34 mouse cellular contexts compared by ENCODE assay signal in the genomic region with DNA sequence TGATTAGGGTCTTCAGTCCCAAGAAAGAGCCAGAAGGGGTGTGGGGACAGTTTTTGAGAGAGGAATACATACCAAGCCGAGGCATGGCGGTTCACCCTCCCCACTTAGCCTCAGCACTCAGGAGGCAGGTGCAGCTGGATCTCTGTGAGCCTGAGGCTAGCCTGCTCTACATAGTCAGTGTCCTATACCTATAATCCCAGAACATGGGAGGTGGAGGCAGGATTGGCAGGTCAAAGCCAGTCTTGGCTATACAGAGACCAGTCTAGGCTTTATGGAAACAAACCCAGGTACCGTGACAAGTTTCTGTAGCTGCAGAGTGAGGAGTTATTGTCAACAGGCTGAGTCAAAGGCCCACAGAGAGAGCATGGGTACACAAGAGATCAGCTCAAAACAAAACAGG. TPM values are rescaled to one million over a fixed set of nuclear protein-coding genes. Genes with fewer than 3 reads are reported as not detected.
"Had no signal": no experiment of that assay in that cellular context is flagged by ENCODE, and none has a peak within 500 bp of the region (broad histone marks: within the 10 kb centered on the region; RNA-seq: fewer than 3 reads in every experiment).

No protein-coding gene starts in this region.

- H3K27ac ChIP-seq: limb, embryonic 10.5 days; limb, embryonic 12.5 days; limb, embryonic 13.5 days; limb, embryonic 15.5 days; liver, embryonic 13.5 days; liver, embryonic 14.5 days; liver, embryonic 15.5 days; lung, embryonic 15.5 days; macrophage; midbrain, embryonic 10.5 days; midbrain, embryonic 12.5 days; midbrain, embryonic 13.5 days; midbrain, embryonic 15.5 days; neural tube, embryonic 12.5 days had no signal

- H3K4me3 ChIP-seq: limb, embryonic 10.5 days; limb, embryonic 12.5 days; limb, embryonic 13.5 days; limb, embryonic 15.5 days; liver, embryonic 13.5 days; liver, embryonic 15.5 days; lung, embryonic 15.5 days; megakaryocyte, embryonic 14.5 days; midbrain, embryonic 10.5 days; midbrain, embryonic 12.5 days; midbrain, embryonic 13.5 days; midbrain, embryonic 15.5 days; neural tube, embryonic 12.5 days had no signal

- H3K9me3 ChIP-seq: limb, embryonic 12.5 days; limb, embryonic 15.5 days; liver, embryonic 13.5 days; liver, embryonic 15.5 days; lung, embryonic 15.5 days; megakaryocyte, embryonic 14.5 days; midbrain, embryonic 12.5 days; midbrain, embryonic 13.5 days; midbrain, embryonic 15.5 days; neural tube, embryonic 12.5 days had no signal

- H3K4me1 ChIP-seq: neural tube, embryonic 12.5 days had no signal

- H3K9ac ChIP-seq: limb, embryonic 12.5 days; limb, embryonic 13.5 days; limb, embryonic 15.5 days; liver, embryonic 13.5 days; liver, embryonic 14.5 days; liver, embryonic 15.5 days; liver, postnatal 0 days; lung, embryonic 14.5 days; lung, embryonic 15.5 days; midbrain, embryonic 12.5 days; midbrain, embryonic 13.5 days; midbrain, embryonic 15.5 days; neural tube, embryonic 12.5 days had no signal

- DNase-seq: left cerebral cortex, postnatal 4 days; liver; liver, embryonic 13.5 days; liver, postnatal 0 days; lung, adult 18-20 months; lung, adult 2 months; lung, embryonic 14.5 days; lung, postnatal 10 days; lung, postnatal 14 days; lung, postnatal 36 days; lung, postnatal 4 days; midbrain, embryonic 14.5 days had no signal

- H3K4me2 ChIP-seq: limb, embryonic 12.5 days; limb, embryonic 13.5 days; limb, embryonic 15.5 days; liver, embryonic 11.5 days; liver, embryonic 13.5 days; liver, embryonic 15.5 days; lung, embryonic 14.5 days; lung, embryonic 15.5 days; midbrain, embryonic 11.5 days; midbrain, embryonic 12.5 days; midbrain, embryonic 13.5 days; midbrain, embryonic 15.5 days; neural tube, embryonic 12.5 days had no signal

- ATAC-seq: liver, postnatal 0 days; lung, postnatal 0 days; midbrain, embryonic 13.5 days; midbrain, embryonic 15.5 days; midbrain, embryonic 16.5 days had no signal

RNA-seq across cellular contexts. Expression of a gene that starts 18.5 kb away (rescaled TPM):
- total RNA-seq: left cerebral cortex, postnatal 25 days; left cerebral cortex, postnatal 4 days; megakaryocyte-erythroid progenitor cell, adult 5-6 weeks; monocyte, adult 5-6 weeks had no signal
- polyA plus RNA-seq: limb, embryonic 10.5 days; macrophage; midbrain, embryonic 10.5 days; midbrain, embryonic 11.5 days; midbrain, embryonic 12.5 days; midbrain, embryonic 14.5 days; midbrain, embryonic 15.5 days had no signal

RNA-seq across cellular contexts. Expression of a gene that starts 19.2 kb away (rescaled TPM):
- total RNA-seq: megakaryocyte progenitor cell, adult 5-6 weeks; megakaryocyte-erythroid progenitor cell, adult 5-6 weeks; monocyte, adult 5-6 weeks had no signal
- polyA plus RNA-seq: macrophage had no signal

RNA-seq across cellular contexts. Expression of a gene that starts 40.0 kb away (rescaled TPM):
- polyA plus RNA-seq: macrophage had no signal
